Mouse (Mus musculus) common myeloid progenitor, adult 5-6 weeks (primary cell): ENCODE results near the gene Stk39. TPM values are rescaled to one million over a fixed set of nuclear protein-coding genes. Genes with fewer than 3 reads are reported as not detected.

ENCODE experiments used
- ATAC-seq: replicated peaks from 2 replicates; pipeline ENCODE4 v1.8.0; 2016; ENCODE audit warnings: low read depth, mild to moderate bottlenecking, moderate TSS enrichment, inconsistent platforms; ENCODE audit not compliant: poor library complexity, severe bottlenecking
- total RNA-seq: library from RNA; stranded (forward); fragments of 200-1000, 187-1606 nt; gene quantifications from 2 replicates; pipeline ENCODE4 v1.2.3, GENCODE M21; 2017

Stk39 gene
- total RNA-seq, 1 experiment from 2014 or later: 3.9 TPM

- ATAC-seq: no peak
These were observed 108.9 kb downstream of the Stk39 start for GRCm38 (mm10) chr2:68363159-68363558.

- ATAC-seq: no peak
These were observed 110.4 kb downstream of the Stk39 start for GRCm38 (mm10) chr2:68361701-68362100.

GRCm38 (mm10) chr2:68350621-68351020 is 121.4 kb downstream of the Stk39 start:
- ATAC-seq: peak; percentile 90

- ATAC-seq: peak; percentile 77
These were observed 122.3 kb downstream of the Stk39 start for GRCm38 (mm10) chr2:68349593-68350383.

GRCm38 (mm10) chr2:68348966-68349365 is 123.1 kb downstream of the Stk39 start:
- no peak for ATAC-seq

GRCm38 (mm10) chr2:68346606-68347237 is 125.3 kb downstream of the Stk39 start:
- no peak for ATAC-seq

GRCm38 (mm10) chr2:68345269-68345668 is 126.8 kb downstream of the Stk39 start:
- no peak for ATAC-seq

- ATAC-seq: no peak
These were observed 128.3 kb downstream of the Stk39 start for GRCm38 (mm10) chr2:68343751-68344150.

- no peak for ATAC-seq
These were observed 129.9 kb downstream of the Stk39 start for GRCm38 (mm10) chr2:68342122-68342646.

GRCm38 (mm10) chr2:68336913-68337312 is 135.2 kb downstream of the Stk39 start:
- ATAC-seq: no peak

- ATAC-seq: no peak
These were observed 137.1 kb downstream of the Stk39 start for GRCm38 (mm10) chr2:68334945-68335344.

GRCm38 (mm10) chr2:68325306-68325705 is 146.8 kb downstream of the Stk39 start:
- no peak for ATAC-seq

GRCm38 (mm10) chr2:68321230-68321629 is 150.8 kb downstream of the Stk39 start:
- ATAC-seq: no peak

- no peak for ATAC-seq
These were observed 151.4 kb downstream of the Stk39 start for GRCm38 (mm10) chr2:68320670-68321069.

GRCm38 (mm10) chr2:68318452-68318851 is 153.6 kb downstream of the Stk39 start:
- ATAC-seq: no peak

GRCm38 (mm10) chr2:68317895-68318294 is 154.2 kb downstream of the Stk39 start:
- ATAC-seq: no peak

GRCm38 (mm10) chr2:68317452-68317851 is 154.6 kb downstream of the Stk39 start:
- ATAC-seq: no peak

- no peak for ATAC-seq
These were observed 156.8 kb downstream of the Stk39 start for GRCm38 (mm10) chr2:68315258-68315657.

GRCm38 (mm10) chr2:68310121-68310520 is 161.9 kb downstream of the Stk39 start:
- ATAC-seq: no peak

- no peak for ATAC-seq
These were observed 165.5 kb downstream of the Stk39 start for GRCm38 (mm10) chr2:68306519-68306918.

- ATAC-seq: no peak
These were observed 167.2 kb downstream of the Stk39 start for GRCm38 (mm10) chr2:68304771-68305460.
